Mouse (Mus musculus): Measurements from ENCODE around the gene H2-M10.2. TPM values are rescaled to one million over a fixed set of nuclear protein-coding genes. Genes with fewer than 3 reads are reported as not detected.
"Not testable (repeated sequence)": the region's sequence is repeated elsewhere in the genome, so short reads cannot be mapped to it uniquely, and the experiment has no call there.

The H2-M10.2 gene
- total RNA-seq, 2 experiments from 2014 or later = not detected

DNA sequence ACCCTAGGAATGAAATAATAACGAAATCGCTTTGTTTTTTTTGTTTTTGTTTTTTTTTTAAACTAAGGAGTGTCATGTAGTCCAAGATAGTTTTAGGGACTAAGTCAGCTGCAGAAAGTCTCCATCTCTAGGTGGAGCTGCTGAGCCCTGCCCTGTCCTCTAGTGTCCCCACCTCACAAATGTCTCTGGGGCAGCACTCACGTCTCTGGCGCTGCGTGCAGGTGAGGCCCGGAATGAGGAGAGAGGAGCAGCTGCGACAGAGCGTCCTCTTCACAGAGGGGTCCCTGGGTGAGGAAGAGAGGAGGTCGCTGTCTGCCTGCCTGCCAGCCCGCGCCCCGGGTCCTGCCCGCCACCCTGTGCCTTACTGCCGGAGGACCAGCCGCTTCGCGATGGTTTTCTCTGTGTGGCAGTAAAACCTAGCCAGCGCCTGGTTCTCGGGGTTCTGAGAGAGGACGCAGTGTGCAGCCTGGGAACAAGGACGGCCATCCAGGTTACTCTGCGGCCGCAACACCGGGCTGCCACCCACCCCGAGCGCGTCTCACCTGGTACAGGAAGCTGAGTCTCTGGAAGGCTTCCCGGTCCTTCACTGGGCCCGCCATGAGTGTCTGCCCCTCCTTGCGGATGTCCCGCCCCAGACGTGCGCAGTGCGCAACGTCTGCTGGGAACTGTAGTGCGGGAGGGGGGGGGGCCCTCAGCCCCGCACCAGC lies 28.9 kb downstream of the H2-M10.2 start:
- intact Hi-C loops (cut with DNase I) = loop anchor here (1.0 kb wide), 1 partner anchor 14 kb away; no protein-coding TSS in a partner anchor
- peak; percentile 85 to 86 for DNase-seq (ENCODE audit: low spot score in 2 of 2)

DNA sequence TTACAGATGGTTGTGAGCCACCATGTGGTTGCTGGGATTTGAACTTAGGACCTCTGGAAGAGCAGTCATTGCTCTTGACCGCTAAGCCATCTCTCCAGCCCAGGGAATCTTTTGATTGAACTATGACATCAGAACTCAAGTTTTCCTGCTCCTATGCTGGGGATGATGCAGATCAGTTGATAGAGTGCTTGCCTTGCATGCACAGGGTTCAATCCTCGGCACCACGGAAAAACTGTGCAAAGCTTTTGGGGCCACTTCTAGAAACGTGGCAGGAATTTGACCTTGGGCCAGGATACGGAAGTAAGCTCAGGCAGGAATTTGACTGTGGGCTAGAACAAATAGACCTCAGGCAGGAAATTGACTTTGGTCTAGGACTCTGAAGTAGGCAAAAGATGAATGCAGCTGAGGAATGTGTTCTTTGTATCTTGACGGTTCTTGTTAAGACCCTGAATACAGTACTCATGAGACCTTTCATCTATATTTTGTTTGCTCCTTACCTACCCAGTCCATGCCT lies 33.1 kb downstream of the H2-M10.2 start:
- intact Hi-C loops (cut with DNase I) = no loop called here
- no peak for DNase-seq (ENCODE audit: low spot score in 2 of 2)

DNA sequence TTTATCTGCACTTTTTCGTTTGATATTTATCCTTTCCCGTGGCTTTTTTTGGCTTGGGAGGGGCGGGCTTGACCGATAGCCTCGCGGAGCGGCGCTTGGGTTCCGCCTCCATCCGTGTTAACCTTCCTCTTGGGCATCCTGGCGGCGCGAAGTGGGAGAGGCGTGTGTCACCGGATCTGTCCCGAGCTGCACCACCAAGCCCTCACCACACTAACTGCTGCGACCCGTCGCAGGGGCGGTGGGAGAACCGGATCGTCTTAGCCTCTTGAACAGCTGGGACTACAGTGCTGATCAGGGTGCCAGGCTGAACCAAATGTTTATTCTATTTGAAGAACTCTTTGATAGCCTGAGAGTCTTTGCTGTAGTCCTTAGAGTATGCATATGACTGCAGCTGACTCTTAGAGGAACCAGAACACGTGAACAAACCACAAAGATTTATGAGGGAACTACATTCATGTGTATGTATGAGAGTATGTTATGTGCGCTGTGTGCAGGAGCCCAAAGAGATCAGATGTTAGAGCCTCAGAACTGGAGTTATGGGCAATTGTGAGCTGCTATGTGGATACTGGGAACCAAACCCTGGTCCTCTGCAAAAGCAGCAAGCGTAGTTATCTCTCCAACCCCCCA lies 33.9 kb downstream of the H2-M10.2 start:
- intact Hi-C loops (cut with DNase I) = no loop called here
- DNase-seq (ENCODE audit: low spot score in 2 of 2) = no peak

DNA sequence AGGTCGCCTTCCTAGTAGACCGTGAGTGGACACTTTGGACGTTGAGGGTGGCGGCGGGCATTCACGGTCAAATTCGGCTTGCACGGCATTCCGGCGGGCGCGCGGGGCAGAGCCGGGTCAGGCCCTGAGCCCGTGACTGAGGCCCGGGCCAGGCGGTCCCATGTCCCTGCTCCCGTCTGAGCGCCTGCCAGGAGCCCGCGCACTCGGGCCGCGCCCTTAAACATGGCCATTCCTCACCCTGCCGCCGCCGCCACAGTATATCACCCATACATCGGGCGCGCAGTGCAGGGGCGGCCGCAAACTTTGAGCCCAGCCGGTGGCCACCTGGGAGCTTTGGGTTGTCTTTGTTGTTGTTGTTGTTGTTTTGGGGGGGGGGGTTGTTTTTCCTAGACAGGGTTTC lies 37.4 kb downstream of the H2-M10.2 start:
- intact Hi-C loops (cut with DNase I) = no loop called here
- no peak for DNase-seq (ENCODE audit: low spot score in 2 of 2)

DNA sequence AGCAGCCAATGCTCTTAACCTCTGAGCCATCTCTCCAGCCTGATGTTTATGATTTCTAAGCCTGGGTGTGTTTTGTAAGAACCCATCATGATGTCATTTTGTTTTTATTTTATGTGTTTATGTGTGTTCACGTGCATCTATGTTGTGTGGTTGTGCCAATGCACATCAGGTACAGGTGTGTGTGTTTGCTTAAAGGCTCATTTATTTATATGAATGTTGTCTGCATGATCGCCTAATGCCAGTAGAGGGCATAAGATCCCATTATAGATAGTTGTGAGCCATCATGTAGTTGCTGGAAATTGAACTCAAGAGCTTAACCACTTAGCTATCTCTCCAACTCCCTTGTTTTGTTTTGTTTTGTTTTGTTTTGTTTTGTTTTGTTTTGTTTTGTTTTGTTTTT lies 40.5 kb downstream of the H2-M10.2 start:
- intact Hi-C loops (cut with DNase I) = no loop called here
- DNase-seq (ENCODE audit: low spot score in 2 of 2) = no peak

DNA sequence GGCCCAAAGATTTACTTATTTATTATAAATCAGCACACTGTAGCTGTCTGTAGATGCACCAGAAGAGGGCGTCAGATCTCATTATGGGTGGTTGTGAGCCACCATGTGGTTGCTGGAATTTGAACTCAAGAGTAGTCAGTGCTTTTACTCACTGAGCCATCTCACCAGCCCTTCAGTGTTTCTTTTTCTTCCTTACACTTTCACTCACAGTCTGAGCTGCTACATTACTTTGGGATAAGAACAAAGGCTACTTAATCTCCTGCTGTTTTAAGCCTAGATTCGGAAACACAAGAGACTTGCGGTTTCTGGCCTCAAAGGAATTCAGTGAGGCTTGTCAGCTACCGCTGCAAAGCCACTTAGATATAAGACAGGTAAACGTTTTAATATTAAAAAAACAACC lies 42.3 kb downstream of the H2-M10.2 start:
- DNase-seq (ENCODE audit: low spot score in 2 of 2) = no peak
- intact Hi-C loops (cut with DNase I) = no loop called here

DNA sequence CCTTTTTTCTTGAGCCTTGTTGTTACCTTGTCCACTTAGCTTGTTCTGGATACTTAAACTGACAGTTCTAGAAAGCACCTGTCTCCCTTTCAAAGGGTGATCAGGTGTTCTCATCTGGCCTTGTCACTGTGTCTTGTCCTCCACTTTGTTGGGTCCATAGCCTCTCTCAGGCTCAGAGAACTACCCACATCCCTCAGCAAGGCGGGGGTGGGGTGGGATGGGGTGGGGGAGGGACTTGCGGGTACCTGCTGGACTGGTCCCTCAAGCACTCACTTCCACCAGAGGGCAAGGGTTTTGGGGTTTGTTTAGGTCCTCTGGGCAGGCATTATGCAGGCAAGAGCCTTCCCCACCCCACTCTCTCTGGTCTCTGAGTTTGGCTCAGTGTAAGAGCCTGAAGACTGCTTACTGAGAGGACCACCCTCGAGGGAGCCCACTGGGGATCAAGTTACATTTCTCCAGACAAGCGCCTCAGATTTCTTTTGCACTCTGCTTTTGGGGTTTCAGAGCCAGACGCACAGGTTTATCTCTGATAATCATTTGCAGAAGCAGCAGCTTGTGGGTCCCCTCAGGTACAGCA lies 45.6 kb downstream of the H2-M10.2 start:
- intact Hi-C loops (cut with DNase I) = no loop called here
- DNase-seq (ENCODE audit: low spot score in 2 of 2) = no peak

DNA sequence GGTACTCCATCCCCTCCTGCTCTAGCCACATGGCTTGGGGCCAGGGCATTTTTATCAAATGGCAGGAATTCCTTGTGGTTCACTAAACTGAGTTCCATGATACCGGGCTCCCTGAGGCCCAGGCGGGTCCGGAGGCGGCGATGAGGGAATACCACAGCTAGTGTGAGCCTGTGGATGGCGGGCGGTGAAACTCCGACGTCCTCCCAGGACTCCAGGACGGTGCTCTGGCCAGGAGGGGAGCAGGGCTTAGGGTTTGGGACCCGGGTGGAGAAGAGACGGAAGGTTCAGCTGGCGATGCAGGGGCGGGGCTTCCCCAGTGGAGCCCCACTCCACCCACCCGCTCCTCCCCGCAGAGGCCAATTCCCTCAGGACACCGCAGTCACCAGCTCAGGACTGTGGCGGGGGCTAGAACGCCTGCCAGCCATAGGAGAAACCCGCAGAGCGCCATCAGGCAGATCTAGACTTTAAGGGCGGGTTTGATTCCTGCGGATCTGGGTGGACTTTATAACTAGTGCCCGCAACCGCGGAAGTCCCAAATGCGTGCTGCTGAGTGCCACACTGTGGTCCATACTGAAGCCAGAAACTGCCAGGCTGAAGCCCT lies 48.9 kb downstream of the H2-M10.2 start:
- intact Hi-C loops (cut with DNase I) = no loop called here
- no peak for DNase-seq (ENCODE audit: low spot score in 2 of 2)

DNA sequence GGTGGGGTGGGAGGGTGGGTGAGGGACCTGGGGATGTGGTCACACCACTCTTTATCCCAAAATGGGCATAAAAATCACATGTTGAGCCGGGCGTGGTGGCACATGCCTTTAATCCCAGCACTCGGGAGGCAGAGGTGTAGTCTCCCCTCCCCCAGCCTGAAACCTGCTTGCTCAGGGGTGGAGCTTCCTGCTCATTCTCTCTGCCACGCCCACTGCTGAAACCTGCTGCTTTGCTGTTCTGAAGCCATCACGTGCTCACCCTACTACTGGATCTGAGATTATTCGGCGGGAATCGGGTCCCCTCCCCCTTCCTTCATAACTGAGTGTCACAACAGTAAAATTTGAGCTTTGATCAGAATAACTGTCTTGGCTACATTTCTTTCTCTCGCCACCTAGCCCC lies 51.0 kb downstream of the H2-M10.2 start:
- intact Hi-C loops (cut with DNase I); DNase-seq (ENCODE audit: low spot score in 2 of 2): not testable (repeated sequence)

Other genes starting within 250 kb of the H2-M10.2 start
- gene H2-T22, start 243.7 kb downstream of the H2-M10.2 start, total RNA-seq (2021) = 10 to 100 TPM; 11.0 to 12.2 TPM
- gene Gm6034, start 243.5 kb downstream of the H2-M10.2 start, total RNA-seq (2021) = under 1 TPM in 1 of 2 experiments, not detected in 1; 0.27 TPM
- 1 to 10 TPM in 1 of 2 experiments, under 1 TPM in 1; 0.59 to 1.9 TPM for gene Gm11127, start 228.1 kb downstream of the H2-M10.2 start, total RNA-seq (2021)
- gene Gm19684, start 164.8 kb downstream of the H2-M10.2 start, total RNA-seq (2021) = not detected
- gene Gm7030, start 157.1 kb downstream of the H2-M10.2 start, total RNA-seq (2021) = not detected
- gene Gm8909, start 118.0 kb downstream of the H2-M10.2 start, total RNA-seq (2021) = not detected
- not detected for gene H2-T3, start 96.2 kb downstream of the H2-M10.2 start, total RNA-seq (2021)
- 10 to 100 TPM; 35.7 to 39.5 TPM for gene Rpp21, start 28.4 kb downstream of the H2-M10.2 start, total RNA-seq (2021)
- 10 to 100 TPM; 18.9 to 25.2 TPM for gene Trim39, start 14.2 kb downstream of the H2-M10.2 start, total RNA-seq (2021)
- not detected for gene H2-M10.1, start 39.7 kb upstream of the H2-M10.2 start, total RNA-seq (2021)
- not detected for gene H2-M10.3, start 81.9 kb upstream of the H2-M10.2 start, total RNA-seq (2021)
- gene H2-M10.4, start 175.8 kb upstream of the H2-M10.2 start, total RNA-seq (2021) = not detected